Mouse (Mus musculus): Measurements from ENCODE around the gene Abhd15. TPM values are rescaled to one million over a fixed set of nuclear protein-coding genes. Genes with fewer than 3 reads are reported as not detected.

The Abhd15 gene
- polyA plus RNA-seq, 1 experiment from 2014 or later, result 1.9 TPM

DNA sequence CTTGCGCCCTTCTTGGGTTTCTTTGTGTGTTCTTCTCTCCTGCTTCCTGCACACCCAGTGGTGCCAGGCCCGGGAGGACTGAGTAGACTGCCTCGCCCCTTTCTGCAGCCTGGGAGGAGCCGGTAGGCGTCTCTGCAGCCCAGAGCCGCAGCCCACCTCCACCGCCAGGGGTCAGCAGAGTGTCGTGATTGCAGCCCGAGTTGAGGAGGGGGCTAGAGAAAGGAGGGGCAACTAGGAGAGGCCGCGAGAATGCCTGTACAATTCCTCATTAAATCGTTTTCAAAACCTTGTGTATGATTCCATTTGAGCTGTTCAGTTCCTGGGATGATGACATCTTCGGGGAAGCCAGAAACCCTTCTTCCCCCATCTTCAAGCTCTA is 23.8 kb upstream of the Abhd15 start:
- 1% methylated on average over 13 of the region's 13 CpGs for WGBS
- H3K36me3 ChIP-seq (ENCODE audit: control insufficient read depth, insufficient read depth, low read length), result no peaks in the 10 kb centered on the region
- peak overlapping the region; percentile 21; the same call in 1 of the 2 replicates for H3K9ac ChIP-seq (replicated peaks; ENCODE audit: low read depth, low read length)
- peak overlapping the region; percentile 62 for H3K4me3 ChIP-seq (ENCODE audit: low read depth, low read length)
- ATAC-seq (ENCODE audit: insufficient number of reproducible peaks, insufficient read depth, low FRiP score, low read depth), result peak; percentile 70
- peak overlapping the region; percentile 79 for H3K4me2 ChIP-seq (replicated peaks; ENCODE audit: low read depth, low read length)
- H3K4me1 ChIP-seq (ENCODE audit: control insufficient read depth, insufficient read depth, low read length), result peaks cover 47% of the 10 kb centered on the region
- no peaks in the 10 kb centered on the region for H3K27me3 ChIP-seq (ENCODE audit: control insufficient read depth, insufficient read depth, low read length)
- no peaks in the 10 kb centered on the region for H3K9me3 ChIP-seq (ENCODE audit: control insufficient read depth, low read depth, low read length)
- H3K27ac ChIP-seq (ENCODE audit: low read length), result peak overlapping the region; percentile 96

DNA sequence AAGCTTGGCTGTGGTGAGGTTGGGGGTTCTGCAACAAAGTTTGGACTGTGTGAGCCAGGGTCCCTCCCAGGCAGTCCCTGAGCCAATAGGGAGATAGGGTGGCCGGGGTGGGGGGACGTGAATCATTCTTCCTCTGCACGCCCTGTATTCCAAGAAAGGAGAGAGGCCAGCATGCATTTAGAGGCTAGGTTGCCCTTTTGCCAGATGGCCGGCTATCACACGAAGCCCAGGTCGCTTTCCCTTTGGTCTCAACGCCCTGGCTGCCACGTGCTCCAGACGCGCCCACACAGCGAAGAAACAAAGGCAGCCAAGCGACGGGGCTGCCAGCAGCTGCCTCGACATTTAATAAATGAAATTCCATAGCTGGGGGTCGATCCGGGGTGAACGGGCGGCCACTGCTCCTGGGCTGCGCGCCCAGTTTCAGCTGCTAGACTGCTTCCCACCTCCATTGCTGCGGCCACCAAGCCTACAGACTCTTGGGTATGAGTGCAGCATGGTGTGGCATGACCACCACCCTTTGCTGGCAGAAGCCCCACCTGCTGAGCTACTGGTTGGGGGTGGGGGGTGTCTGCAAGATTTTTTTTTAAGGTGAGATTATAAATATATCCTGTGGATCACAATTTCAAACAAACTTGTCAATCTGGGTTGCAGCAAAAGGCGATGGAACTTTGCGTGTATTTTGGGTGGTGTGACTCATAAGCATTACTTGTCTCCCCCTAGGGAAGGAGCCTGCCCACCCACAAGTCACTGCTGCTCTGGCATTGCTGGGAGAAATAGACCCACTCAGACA is 23.2 kb upstream of the Abhd15 start:
- peak overlapping the region; percentile 62 for H3K4me3 ChIP-seq (ENCODE audit: low read depth, low read length)

DNA sequence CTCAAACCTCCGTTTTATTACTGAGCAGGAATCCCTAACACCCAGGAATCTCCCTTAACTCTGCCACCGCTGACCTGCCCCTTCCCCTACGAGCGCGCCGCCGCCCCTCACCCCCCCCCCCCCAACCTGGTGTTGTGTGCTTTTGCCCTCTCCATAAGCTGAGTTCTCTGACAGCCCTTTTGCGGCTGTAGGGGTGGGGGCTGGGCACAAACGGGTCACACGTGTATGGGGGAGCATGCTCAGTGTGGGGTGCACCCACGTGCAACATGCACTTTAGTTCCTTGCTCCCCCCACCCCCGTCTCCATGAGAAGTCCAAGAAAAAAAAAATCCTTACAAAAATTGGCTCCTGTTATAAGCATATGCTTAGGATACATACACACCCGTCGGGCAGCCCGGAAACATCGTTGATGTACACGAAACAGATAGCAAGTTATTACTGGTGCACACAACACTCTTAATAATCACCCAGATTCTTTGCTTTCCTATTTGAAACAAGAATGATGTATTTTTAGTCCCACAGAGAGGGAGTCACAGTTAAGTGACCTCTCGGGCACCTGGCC is 22.5 kb upstream of the Abhd15 start:
- H3K9ac ChIP-seq (replicated peaks; ENCODE audit: low read depth, low read length), result peak overlapping the region; percentile 97; the same call in 1 of the 2 replicates
- WGBS, result 0% methylated on average over 17 of the region's 18 CpGs
- H3K36me3 ChIP-seq (ENCODE audit: control insufficient read depth, insufficient read depth, low read length), result no peaks in the 10 kb centered on the region
- H3K4me3 ChIP-seq (ENCODE audit: low read depth, low read length), result peak overlapping the region; percentile 62
- ATAC-seq (ENCODE audit: insufficient number of reproducible peaks, insufficient read depth, low FRiP score, low read depth), result no peak
- peaks cover 52% of the 10 kb centered on the region for H3K4me1 ChIP-seq (ENCODE audit: control insufficient read depth, insufficient read depth, low read length)
- H3K9me3 ChIP-seq (ENCODE audit: control insufficient read depth, low read depth, low read length), result no peaks in the 10 kb centered on the region
- H3K27me3 ChIP-seq (ENCODE audit: control insufficient read depth, insufficient read depth, low read length), result no peaks in the 10 kb centered on the region
- H3K4me2 ChIP-seq (replicated peaks; ENCODE audit: low read depth, low read length), result peak overlapping the region; percentile 79
- peak overlapping the region; percentile 96 for H3K27ac ChIP-seq (ENCODE audit: low read length)

More for the DNA sequence above, 23.2 kb upstream of the Abhd15 start:
- Histone ChIP-seq H3K9me3 (ENCODE audit: control insufficient read depth, low read depth, low read length) (no peaks in the 10 kb centered on the region), H3K4me1 (ENCODE audit: control insufficient read depth, insufficient read depth, low read length) (peaks cover 47% of the 10 kb centered on the region), H3K27me3 (ENCODE audit: control insufficient read depth, insufficient read depth, low read length) (no peaks in the 10 kb centered on the region), H3K36me3 (ENCODE audit: control insufficient read depth, insufficient read depth, low read length) (no peaks in the 10 kb centered on the region), H3K4me2 (replicated peaks; ENCODE audit: low read depth, low read length) (peak overlapping the region; percentile 79), H3K27ac (ENCODE audit: low read length) (peak overlapping the region; percentile 96), H3K9ac (replicated peaks; ENCODE audit: low read depth, low read length) (peak overlapping the region; percentile 21; the same call in 1 of the 2 replicates)
- peak; percentile 73 for ATAC-seq (ENCODE audit: insufficient number of reproducible peaks, insufficient read depth, low FRiP score, low read depth)
- under 1% methylated on average over 23 of the region's 23 CpGs for WGBS

DNA sequence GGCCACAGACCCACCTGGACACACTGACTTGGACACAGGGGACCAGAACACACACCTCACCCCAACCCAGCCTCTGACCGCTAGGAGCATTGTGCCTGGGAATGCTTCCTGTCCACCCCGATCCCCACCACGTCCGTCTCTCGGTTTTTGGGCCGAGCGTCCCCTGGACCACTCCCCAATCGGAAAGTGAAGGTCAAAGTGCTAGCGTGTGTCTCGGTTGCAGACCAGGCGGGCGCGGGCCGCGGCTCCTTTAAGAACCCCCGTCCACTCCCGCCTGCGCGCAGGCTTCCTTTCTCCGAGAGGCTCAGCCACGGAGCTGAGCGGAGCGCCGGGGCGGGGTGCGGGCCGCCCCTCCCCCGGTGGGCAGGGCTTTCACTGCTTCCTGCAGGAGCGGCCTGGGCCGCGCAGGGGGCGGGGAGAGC is 22.0 kb upstream of the Abhd15 start:
- H3K9ac ChIP-seq (replicated peaks; ENCODE audit: low read depth, low read length), result peak overlapping the region; percentile 97
- H3K27ac ChIP-seq (ENCODE audit: low read length), result peak overlapping the region; percentile 96
- no peaks in the 10 kb centered on the region for H3K36me3 ChIP-seq (ENCODE audit: control insufficient read depth, insufficient read depth, low read length)
- peaks cover 54% of the 10 kb centered on the region for H3K4me1 ChIP-seq (ENCODE audit: control insufficient read depth, insufficient read depth, low read length)
- H3K4me2 ChIP-seq (replicated peaks; ENCODE audit: low read depth, low read length), result peak overlapping the region; percentile 79
- peak; percentile 77 for ATAC-seq (ENCODE audit: insufficient number of reproducible peaks, insufficient read depth, low FRiP score, low read depth)
- no peaks in the 10 kb centered on the region for H3K9me3 ChIP-seq (ENCODE audit: control insufficient read depth, low read depth, low read length)
- peak overlapping the region; percentile 62 for H3K4me3 ChIP-seq (ENCODE audit: low read depth, low read length)
- 0% methylated on average over 29 of the region's 32 CpGs for WGBS
- no peaks in the 10 kb centered on the region for H3K27me3 ChIP-seq (ENCODE audit: control insufficient read depth, insufficient read depth, low read length)

DNA sequence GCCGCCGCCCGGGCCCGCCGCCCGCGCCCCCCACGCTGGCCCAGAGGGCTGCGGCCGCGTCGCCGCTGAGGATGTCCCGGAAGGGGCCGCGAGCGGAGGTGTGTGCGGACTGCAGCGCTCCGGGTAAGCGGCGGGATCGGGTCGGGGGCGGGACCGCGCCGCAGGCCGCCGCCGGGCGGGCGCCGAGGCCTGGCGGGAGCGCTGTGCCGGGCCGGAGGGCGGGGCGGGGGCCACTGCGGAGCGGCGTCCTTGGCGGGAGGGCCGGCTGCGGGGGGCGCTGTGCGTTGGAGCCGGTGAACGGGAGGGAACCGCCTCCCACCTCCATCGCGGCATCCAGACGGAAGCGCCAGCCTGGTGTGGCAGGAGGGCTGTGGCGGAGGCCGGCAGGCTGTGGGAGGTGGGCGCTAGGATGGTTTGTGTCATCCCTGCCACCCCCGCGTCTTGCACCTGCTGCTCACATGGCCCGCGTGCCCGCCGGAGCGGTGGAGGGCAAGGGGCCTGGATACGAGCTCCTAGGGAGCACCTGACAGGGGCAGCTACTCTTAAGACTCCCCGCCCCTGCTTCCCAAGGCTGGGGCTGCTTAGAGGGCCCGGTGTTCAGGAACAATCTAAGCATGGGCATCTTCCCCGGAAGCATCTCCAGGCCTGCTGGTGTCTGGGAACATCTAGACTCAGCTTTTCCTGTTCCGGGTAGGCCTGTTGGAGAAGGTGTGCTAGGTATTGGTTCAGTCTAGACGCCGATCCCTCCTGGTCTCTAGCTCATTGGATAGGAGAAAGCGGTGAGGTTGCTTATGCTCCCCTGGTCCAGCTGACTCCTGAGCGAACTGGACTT is 21.2 kb upstream of the Abhd15 start, which contains the start of gene Git1:
Gene Git1, plus strand, starts transcription at position 51 of the 832 bp plus-strand sequence.
- Histone ChIP-seq H3K9ac (replicated peaks; ENCODE audit: low read depth, low read length) (peak within 1 kb of the TSS; percentile 97), H3K4me3 (ENCODE audit: low read depth, low read length) (peak within 1 kb of the TSS; percentile 62), H3K27ac (ENCODE audit: low read length) (peak within 1 kb of the TSS; percentile 96), H3K4me1 (ENCODE audit: control insufficient read depth, insufficient read depth, low read length) (peaks cover 48% of the 10 kb centered on the region), H3K4me2 (replicated peaks; ENCODE audit: low read depth, low read length) (peak within 1 kb of the TSS; percentile 79), H3K36me3 (ENCODE audit: control insufficient read depth, insufficient read depth, low read length) (no peaks in the 10 kb centered on the region), H3K27me3 (ENCODE audit: control insufficient read depth, insufficient read depth, low read length) (no peaks in the 10 kb centered on the region), H3K9me3 (ENCODE audit: control insufficient read depth, low read depth, low read length) (no peaks in the 10 kb centered on the region)
- WGBS, result under 1% methylated on average over 53 of the region's 74 CpGs
- no peak for ATAC-seq (ENCODE audit: insufficient number of reproducible peaks, insufficient read depth, low FRiP score, low read depth)

DNA sequence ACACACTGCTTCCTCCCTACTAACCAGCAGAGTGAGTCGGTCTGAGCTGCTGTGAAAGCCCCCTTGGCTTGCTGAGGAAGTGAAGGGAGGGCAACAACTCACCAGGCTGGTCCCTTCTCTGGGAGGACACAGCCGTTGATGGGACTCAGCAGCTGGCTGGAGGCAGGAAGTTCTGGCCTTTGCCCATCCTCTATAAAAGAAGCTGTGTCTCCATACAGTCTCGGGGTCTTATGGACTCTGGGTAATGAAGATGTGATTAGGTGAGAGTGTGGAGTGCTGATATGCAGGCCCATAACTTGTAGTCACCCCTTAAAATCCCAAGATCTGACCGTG is 20.6 kb upstream of the Abhd15 start:
- WGBS, result 28% methylated on average over 4 of the region's 4 CpGs
- ATAC-seq (ENCODE audit: insufficient number of reproducible peaks, insufficient read depth, low FRiP score, low read depth), result no peak
- H3K4me2 ChIP-seq (replicated peaks; ENCODE audit: low read depth, low read length), result peak overlapping the region; percentile 78
- H3K36me3 ChIP-seq (ENCODE audit: control insufficient read depth, insufficient read depth, low read length), result peaks cover 2% of the 10 kb centered on the region; the same call in 1 of the 2 replicates
- no peaks in the 10 kb centered on the region for H3K9me3 ChIP-seq (ENCODE audit: control insufficient read depth, low read depth, low read length)
- H3K4me1 ChIP-seq (ENCODE audit: control insufficient read depth, insufficient read depth, low read length), result peaks cover 45% of the 10 kb centered on the region
- no peaks in the 10 kb centered on the region for H3K27me3 ChIP-seq (ENCODE audit: control insufficient read depth, insufficient read depth, low read length)
- H3K9ac ChIP-seq (replicated peaks; ENCODE audit: low read depth, low read length), result peak overlapping the region; percentile 97
- peak overlapping the region; percentile 62 for H3K4me3 ChIP-seq (ENCODE audit: low read depth, low read length)
- peak overlapping the region; percentile 52 for H3K27ac ChIP-seq (ENCODE audit: low read length)

DNA sequence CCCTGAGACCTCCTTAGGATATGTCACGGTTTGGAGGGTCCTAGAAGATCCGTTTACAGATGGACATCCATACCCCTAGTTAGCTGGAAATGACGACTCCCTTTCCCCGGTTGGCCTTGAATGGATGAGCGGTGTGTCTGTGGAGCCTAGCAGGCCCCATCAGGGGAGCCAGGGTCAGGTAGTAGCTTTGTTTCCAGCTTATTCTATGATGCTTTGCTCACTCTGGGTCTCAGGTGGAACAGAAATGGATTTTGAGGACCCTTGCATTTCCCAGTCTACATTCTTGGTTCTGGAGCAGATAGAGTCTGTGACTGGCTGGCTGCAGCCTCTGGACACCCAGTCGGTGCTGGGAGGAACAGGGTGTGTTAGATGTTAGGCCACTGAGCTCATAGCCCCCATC is 20.1 kb upstream of the Abhd15 start:
- peak overlapping the region; percentile 52; the same call in 1 of the 2 replicates for H3K27ac ChIP-seq (ENCODE audit: low read length)
- 64% methylated on average over 6 of the region's 6 CpGs for WGBS
- H3K9ac ChIP-seq (replicated peaks; ENCODE audit: low read depth, low read length), result no peak overlapping the region
- no peak for ATAC-seq (ENCODE audit: insufficient number of reproducible peaks, insufficient read depth, low FRiP score, low read depth)
- H3K36me3 ChIP-seq (ENCODE audit: control insufficient read depth, insufficient read depth, low read length), result peaks cover 6% of the 10 kb centered on the region; the same call in 1 of the 2 replicates
- H3K9me3 ChIP-seq (ENCODE audit: control insufficient read depth, low read depth, low read length), result no peaks in the 10 kb centered on the region
- no peaks in the 10 kb centered on the region for H3K27me3 ChIP-seq (ENCODE audit: control insufficient read depth, insufficient read depth, low read length)
- peak overlapping the region; percentile 78 for H3K4me2 ChIP-seq (replicated peaks; ENCODE audit: low read depth, low read length)
- H3K4me1 ChIP-seq (ENCODE audit: control insufficient read depth, insufficient read depth, low read length), result peaks cover 45% of the 10 kb centered on the region
- peak overlapping the region; percentile 62 for H3K4me3 ChIP-seq (ENCODE audit: low read depth, low read length)

DNA sequence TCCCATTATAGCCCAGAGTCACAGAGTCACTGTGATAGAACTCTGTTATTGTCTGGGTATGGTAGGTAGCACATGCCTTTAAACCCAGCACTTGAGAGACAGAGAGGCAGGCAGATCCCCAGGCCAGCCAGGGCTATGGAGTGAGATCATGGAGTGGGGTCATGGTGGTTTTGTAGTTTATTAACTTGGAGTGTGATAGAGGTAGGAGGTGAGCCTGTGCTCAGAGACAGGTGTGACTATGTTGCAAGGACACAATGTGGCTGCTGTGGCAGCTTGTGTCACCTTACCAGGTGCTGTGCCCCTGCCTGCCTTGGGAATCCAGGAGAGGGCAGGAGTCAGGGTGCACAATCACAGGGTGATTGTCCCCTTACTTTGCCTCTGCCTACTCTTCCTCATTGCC is 19.4 kb upstream of the Abhd15 start:
- Histone ChIP-seq H3K27ac (ENCODE audit: low read length) (no peak overlapping the region), H3K27me3 (ENCODE audit: control insufficient read depth, insufficient read depth, low read length) (no peaks in the 10 kb centered on the region), H3K9me3 (ENCODE audit: control insufficient read depth, low read depth, low read length) (no peaks in the 10 kb centered on the region), H3K4me1 (ENCODE audit: control insufficient read depth, insufficient read depth, low read length) (peaks cover 45% of the 10 kb centered on the region), H3K36me3 (ENCODE audit: control insufficient read depth, insufficient read depth, low read length) (peaks cover 13% of the 10 kb centered on the region; the same call in 1 of the 2 replicates), H3K4me3 (ENCODE audit: low read depth, low read length) (no peak overlapping the region), H3K4me2 (replicated peaks; ENCODE audit: low read depth, low read length) (no peak overlapping the region), H3K9ac (replicated peaks; ENCODE audit: low read depth, low read length) (no peak overlapping the region)
- ATAC-seq (ENCODE audit: insufficient number of reproducible peaks, insufficient read depth, low FRiP score, low read depth), result no peak

Measured in stomach, embryonic 14.5 days (tissue).